Mouse (Mus musculus): ENCODE results near the gene Rtn4rl1. TPM values are rescaled to one million over a fixed set of nuclear protein-coding genes. Genes with fewer than 3 reads are reported as not detected.

Rtn4rl1 gene
- total RNA-seq, 2 experiments from 2014 or later = 0.80 TPM; not detected in 1

Other genes with a start within 250 kb of the Rtn4rl1 start
- 0.17 TPM in 1 of 2 replicates, not detected in the other for gene Hic1, start 24.3 kb upstream of the Rtn4rl1 start, total RNA-seq (2014; fragmentation: Nextera tagmentation)
- 0.52 TPM in 1 of 2 replicates, not detected in the other for gene Hic1, start 24.3 kb upstream of the Rtn4rl1 start, total RNA-seq (2017)
- 18.8 and 21.3 TPM in 2 replicates for gene Ovca2, start 14.9 kb upstream of the Rtn4rl1 start, total RNA-seq (2014; fragmentation: Nextera tagmentation)
- 17.6 and 29.0 TPM in 2 replicates for gene Ovca2, start 14.9 kb upstream of the Rtn4rl1 start, total RNA-seq (2017)
- gene Dph1, start 2.5 kb upstream of the Rtn4rl1 start, total RNA-seq (2014; fragmentation: Nextera tagmentation) = 22.3 and 25.0 TPM in 2 replicates
- 13.3 and 14.2 TPM in 2 replicates for gene Dph1, start 2.5 kb upstream of the Rtn4rl1 start, total RNA-seq (2017)
- gene Rpa1, start 154.5 kb downstream of the Rtn4rl1 start, total RNA-seq (2014; fragmentation: Nextera tagmentation) = 96.8 and 101 TPM in 2 replicates
- 168 and 179 TPM in 2 replicates for gene Rpa1, start 154.5 kb downstream of the Rtn4rl1 start, total RNA-seq (2017)
- gene Smyd4, start 154.7 kb downstream of the Rtn4rl1 start, total RNA-seq (2014; fragmentation: Nextera tagmentation) = 4.0 and 12.1 TPM in 2 replicates
- gene Smyd4, start 154.7 kb downstream of the Rtn4rl1 start, total RNA-seq (2017) = 9.2 and 16.7 TPM in 2 replicates
- gene Serpinf1, start 228.9 kb downstream of the Rtn4rl1 start, total RNA-seq (2014; fragmentation: Nextera tagmentation) = 0.59 TPM in 1 of 2 replicates, not detected in the other
- 0.47 and 6.4 TPM in 2 replicates for gene Serpinf1, start 228.9 kb downstream of the Rtn4rl1 start, total RNA-seq (2017)
- 1.3 TPM in 1 of 2 replicates, not detected in the other for gene Serpinf2, start 245.8 kb downstream of the Rtn4rl1 start, total RNA-seq (2014; fragmentation: Nextera tagmentation)
- not detected in 2 replicates for gene Serpinf2, start 245.8 kb downstream of the Rtn4rl1 start, total RNA-seq (2017)

Data from megakaryocyte-erythroid progenitor cell, adult 5-6 weeks (primary cell).